Mouse (Mus musculus) CH12.LX (cell line): ENCODE results near the gene Enah. TPM values are rescaled to one million over a fixed set of nuclear protein-coding genes. Genes with fewer than 3 reads are reported as not detected.

Experiments
- DNase-seq: peaks from one replicate; pipeline ENCODE4 v3.0.0-alpha.2; 2013; ENCODE audit errors: extremely low read depth
- H3K27ac ChIP-seq: 2 replicates; pipeline ENCODE4 v1.5.1; 2012; ENCODE audit warnings: low read depth, mild to moderate bottlenecking, control low read depth, moderate library complexity; ENCODE audit not compliant: insufficient read depth
- H3K27me3 ChIP-seq: replicated peaks from 2 replicates; pipeline ENCODE3; 2012; ENCODE audit warnings: inconsistent platforms
- H3K36me3 ChIP-seq, 2 experiments: replicated peaks in 1 of 2; 2 replicates each; pipeline versions ENCODE3 to v1.6.1; 2012; ENCODE audit warnings: inconsistent platforms in 1 of 2, low read length in 1 of 2, mild to moderate bottlenecking in 1 of 2, mixed read lengths in 1 of 2, moderate library complexity in 1 of 2; ENCODE audit not compliant: control insufficient read depth in 1 of 2, insufficient read depth in 1 of 2
- H3K4me1 ChIP-seq, 2 experiments: 2 replicates each; pipeline ENCODE4 v1.6.1; 2012; ENCODE audit warnings: inconsistent platforms in 1 of 2, moderate library complexity in 1 of 2; ENCODE audit not compliant: insufficient read depth in 2 of 2, control insufficient read depth in 1 of 2
- H3K4me2 ChIP-seq: 2 replicates; pipeline ENCODE4 v1.6.1; 2012; ENCODE audit warnings: low read depth, mild to moderate bottlenecking, control low read depth; ENCODE audit not compliant: poor library complexity, insufficient read depth, severe bottlenecking
- H3K4me3 ChIP-seq, 3 experiments: fragments of 150-350 bp in 1 of 3; sonication (generic) in 1 of 3; replicated peaks in 1 of 3; 2 replicates each; pipeline versions ENCODE3 to v1.5.1; 2011 to 2012; ENCODE audit warnings: low read depth in 2 of 3, low read length in 2 of 3, mild to moderate bottlenecking in 2 of 3, moderate library complexity in 2 of 3, control low read depth in 1 of 3, improper control_type of control experiment in 1 of 3, inconsistent platforms in 1 of 3, mixed read lengths in 1 of 3; ENCODE audit not compliant: poor library complexity in 1 of 3
- H3K79me2 ChIP-seq: replicated peaks from 2 replicates; pipeline ENCODE4 v1.6.1; 2012; ENCODE audit warnings: mild to moderate bottlenecking, moderate library complexity; ENCODE audit not compliant: control insufficient read depth, poor library complexity, insufficient read depth, severe bottlenecking; ENCODE audit errors: extremely low read depth
- H3K9ac ChIP-seq: 2 replicates; pipeline ENCODE4 v1.6.1; 2012; ENCODE audit warnings: low read depth, mild to moderate bottlenecking, control low read depth, moderate library complexity; ENCODE audit not compliant: insufficient read depth
- H3K9me3 ChIP-seq: replicated peaks from 2 replicates; pipeline ENCODE3; 2012; ENCODE audit warnings: low read length, inconsistent platforms, mixed read lengths
- CHD2 ChIP-seq: IDR thresholded peaks from 2 replicates; pipeline ENCODE4 v1.6.1; 2011; ENCODE audit warnings: low read length, improper control_type of control experiment
- CTCF ChIP-seq, 2 experiments: IDR thresholded peaks in 1 of 2; conservative IDR thresholded peaks in 1 of 2; 2 replicates each; pipeline ENCODE4 v1.5.1; 2011 to 2012; ENCODE audit warnings: low read depth in 2 of 2, low read length in 2 of 2, improper control_type of control experiment in 1 of 2, inconsistent platforms in 1 of 2, mild to moderate bottlenecking in 1 of 2, moderate library complexity in 1 of 2
- E2F4 ChIP-seq: IDR thresholded peaks from 2 replicates; pipeline ENCODE4 v1.6.1; 2011; ENCODE audit warnings: low read depth, low read length, improper control_type of control experiment; ENCODE audit not compliant: insufficient replicate concordance
- ELF1 ChIP-seq: IDR thresholded peaks from 2 replicates; pipeline ENCODE4 v1.6.1; 2014; ENCODE audit warnings: low read depth, mild to moderate bottlenecking, inconsistent platforms, low read length, improper control_type of control experiment
- GABPA ChIP-seq: IDR thresholded peaks from 2 replicates; pipeline ENCODE4 v1.6.1; 2012; ENCODE audit warnings: low read depth, low read length, improper control_type of control experiment, inconsistent platforms; ENCODE audit not compliant: insufficient replicate concordance
- IRF4 ChIP-seq: IDR thresholded peaks from 2 replicates; pipeline ENCODE4 v1.6.1; 2014; ENCODE audit warnings: low read depth, mild to moderate bottlenecking, inconsistent platforms, low read length, improper control_type of control experiment
- JUND ChIP-seq: conservative IDR thresholded peaks from 2 replicates; pipeline ENCODE4 v1.6.1; 2011; ENCODE audit warnings: low read depth, low read length, improper control_type of control experiment
- MAFK ChIP-seq: IDR thresholded peaks from 2 replicates; pipeline ENCODE4 v1.6.1; 2011; ENCODE audit warnings: low read length, improper control_type of control experiment; ENCODE audit not compliant: insufficient replicate concordance
- MAZ ChIP-seq: IDR thresholded peaks from 2 replicates; pipeline ENCODE4 v1.6.1; 2012; ENCODE audit warnings: low read depth, mild to moderate bottlenecking, inconsistent platforms, low read length, improper control_type of control experiment, moderate library complexity
- MYC ChIP-seq: IDR thresholded peaks from 2 replicates; pipeline ENCODE4 v1.6.1; 2011; ENCODE audit warnings: low read depth, mild to moderate bottlenecking, improper control_type of control experiment, low read length
- NELFE ChIP-seq: IDR thresholded peaks from 2 replicates; pipeline ENCODE4 v1.6.1; 2011; ENCODE audit warnings: low read depth, low read length, improper control_type of control experiment
- POLR2A ChIP-seq: IDR thresholded peaks from 2 replicates; pipeline ENCODE4 v1.6.1; 2011; ENCODE audit warnings: low read depth, mild to moderate bottlenecking, improper control_type of control experiment, low read length
- POLR2AphosphoS2 ChIP-seq: IDR thresholded peaks from 2 replicates; pipeline ENCODE4 v1.6.1; 2011; ENCODE audit warnings: low read depth, low read length, improper control_type of control experiment
- RCOR1 ChIP-seq: conservative IDR thresholded peaks from 2 replicates; pipeline ENCODE4 v1.6.1; 2012; ENCODE audit warnings: low read depth, mild to moderate bottlenecking, inconsistent platforms, low read length, improper control_type of control experiment
- SMC3 ChIP-seq: IDR thresholded peaks from 2 replicates; pipeline ENCODE4 v1.6.1; 2011; ENCODE audit warnings: low read depth, low read length, improper control_type of control experiment
- TCF12 ChIP-seq: IDR thresholded peaks from 2 replicates; pipeline ENCODE4 v1.6.1; 2014; ENCODE audit warnings: low read depth, mild to moderate bottlenecking, inconsistent platforms, low read length, improper control_type of control experiment
- UBTF ChIP-seq: IDR thresholded peaks from 2 replicates; pipeline ENCODE4 v1.6.1; 2012; ENCODE audit warnings: low read depth, mild to moderate bottlenecking, inconsistent platforms, low read length, improper control_type of control experiment, moderate library complexity
- USF1 ChIP-seq: IDR thresholded peaks from 2 replicates; pipeline ENCODE4 v1.6.1; 2014; ENCODE audit warnings: low read depth, mild to moderate bottlenecking, inconsistent platforms, low read length, improper control_type of control experiment
- USF2 ChIP-seq: conservative IDR thresholded peaks from 2 replicates; pipeline ENCODE4 v1.6.1; 2011; ENCODE audit warnings: low read depth, low read length, improper control_type of control experiment
- ZC3H11A ChIP-seq: IDR thresholded peaks from 2 replicates; pipeline ENCODE4 v1.6.1; 2012; ENCODE audit warnings: low read depth, mild to moderate bottlenecking, inconsistent platforms, low read length, improper control_type of control experiment
- ZKSCAN1 ChIP-seq: IDR thresholded peaks from 2 replicates; pipeline ENCODE4 v1.6.1; 2012; ENCODE audit warnings: low read depth, inconsistent platforms, low read length, improper control_type of control experiment, borderline replicate concordance
- ZMIZ1 ChIP-seq: IDR thresholded peaks from 2 replicates; pipeline ENCODE4 v1.6.1; 2012; ENCODE audit warnings: low read depth, mild to moderate bottlenecking, inconsistent platforms, low read length, improper control_type of control experiment
- dilution Hi-C: fragments of 300-500 bp; cut with MboI; formaldehyde crosslinking; loops from 2 replicates; pipeline ENCODE4 v1.14.3; 2020; ENCODE audit warnings: low sequenced_read_pairs; ENCODE audit not compliant: extremely low pct_unique_long_range_greater_than_20kb, extremely low pct_ligation_motif_present
- in situ Hi-C: fragments of 300-500 bp; cut with MboI; formaldehyde crosslinking; loops from 3 replicates; pipeline ENCODE4 v1.14.3; 2019; ENCODE audit warnings: low sequenced_read_pairs, low pct_ligation_motif_present, low pct_unique_long_range_greater_than_20kb, mixed read lengths
- polyA plus RNA-seq: library from polyadenylated mRNA; unstranded; fragments of >175 nt; gene quantifications from 2 replicates; pipeline ENCODE4 v1.2.1, GENCODE M21; 2012; ENCODE audit warnings: low read depth; ENCODE audit not compliant: insufficient read length
- total RNA-seq, 2 experiments: library from RNA; depleted of rRNA; stranded (reverse); fragments of 300-350 nt in 1 of 2; fragments of >200 nt in 1 of 2; gene quantifications; 2 replicates each; pipeline ENCODE4 v1.2.3; 2012 to 2014

The Enah gene
- total and polyA plus RNA-seq, 3 experiments: 45.3 to 75.3 (median 72.6) TPM

GRCm38 (mm10) chr1:181866429-181867280, 153.1 kb downstream of the Enah start:
- H3K27me3 ChIP-seq: no peaks in the 10 kb centered on the region
- H3K9ac ChIP-seq: no peak overlapping the region
- H3K4me1 ChIP-seq: peaks cover 2 to 17% of the 10 kb centered on the region in 2 experiments; a peak in 3 of 4 replicates
- H3K27ac ChIP-seq: no peak overlapping the region
- in situ Hi-C loops: no loop called here
- dilution Hi-C loops: no loop called here
- H3K4me3 ChIP-seq: no peak overlapping the region
- no peaks in the 10 kb centered on the region for H3K36me3 ChIP-seq
- no peaks in the 10 kb centered on the region for H3K79me2 ChIP-seq
- no peak overlapping the region for H3K4me2 ChIP-seq
- TF ChIP-seq IRF4 (no peak), TCF12 (no peak), MYC (no peak), ZKSCAN1 (no peak), E2F4 (no peak), ELF1 (no peak), UBTF (no peak), SMC3 (no peak), CTCF (conservative IDR thresholded peaks at IDR 0.05 in 1 of 2, IDR thresholded peaks at IDR 0.05 in 1 of 2; ENCODE audit: low read depth in 2 of 2, low read length in 2 of 2) (no peak), ZC3H11A (no peak), ZMIZ1 (no peak), RCOR1 (no peak), JUND (no peak), POLR2A (no peak), MAFK (no peak), MAZ (no peak), NELFE (no peak), USF1 (no peak)
- no peak for DNase-seq
- H3K9me3 ChIP-seq: no peaks in the 10 kb centered on the region

- H3K4me1 ChIP-seq: peaks cover 2 to 25% of the 10 kb centered on the region in 2 experiments
- no peak overlapping the region for H3K9ac ChIP-seq
- no peak overlapping the region for H3K4me2 ChIP-seq
- no peak overlapping the region for H3K27ac ChIP-seq
- in situ Hi-C loops: no loop called here
- H3K36me3 ChIP-seq: no peaks in the 10 kb centered on the region
- no peak overlapping the region for H3K4me3 ChIP-seq
- dilution Hi-C loops: no loop called here
- H3K9me3 ChIP-seq: no peaks in the 10 kb centered on the region
- no peaks in the 10 kb centered on the region for H3K79me2 ChIP-seq
- DNase-seq: no peak
- no peaks in the 10 kb centered on the region for H3K27me3 ChIP-seq
- no peak for TF ChIP-seq USF2
- no peak for TF ChIP-seq POLR2AphosphoS2
- TF ChIP-seq GABPA: no peak
- no peak for TF ChIP-seq POLR2A
- TF ChIP-seq ZC3H11A: no peak
- no peak for TF ChIP-seq CHD2
- TF ChIP-seq MAFK: no peak
- TF ChIP-seq CTCF (conservative IDR thresholded peaks at IDR 0.05 in 1 of 2, IDR thresholded peaks at IDR 0.05 in 1 of 2; ENCODE audit: low read depth in 2 of 2, low read length in 2 of 2): no peak
- no peak for TF ChIP-seq ELF1
- no peak for TF ChIP-seq NELFE
- TF ChIP-seq, all 38 proteins: peak for 0
These were observed 153.9 kb downstream of the Enah start for GRCm38 (mm10) chr1:181865863-181866216.
